Mouse (Mus musculus): Measurements from ENCODE around the gene Sox4. TPM values are rescaled to one million over a fixed set of nuclear protein-coding genes. Genes with fewer than 3 reads are reported as not detected.
A peak's percentile ranks its signal among the peaks of the same experiment; 100 is the strongest.

The Sox4 gene
- 193 and 239 TPM in 2 replicates for polyA plus RNA-seq (2015; fragmentation: Nextera tagmentation; extraction: Ambion mirVana)

DNA sequence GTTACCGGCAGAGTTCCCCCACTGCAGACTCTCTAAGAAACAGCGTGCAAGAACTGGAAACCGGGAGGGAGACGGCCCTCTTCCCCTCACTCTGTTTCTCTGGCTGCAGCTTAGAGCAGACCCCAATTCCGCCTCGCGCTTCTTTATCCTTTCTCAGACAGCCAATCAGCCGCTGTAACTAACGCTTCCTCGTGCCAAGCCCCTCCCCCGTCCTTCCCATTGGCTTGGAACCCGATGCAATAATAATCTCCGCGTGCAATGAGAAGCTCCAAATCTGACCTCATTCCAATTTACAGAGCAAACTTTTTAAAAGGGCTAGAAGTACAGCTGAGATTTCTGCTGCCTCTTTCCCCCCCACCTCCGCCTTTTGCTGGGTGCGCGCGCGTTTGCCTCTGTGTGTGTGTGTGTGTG lies at the start of gene Sox4:
Sox4 (minus strand) TSS at position 133 of the 411 bp plus-strand sequence.
- no peaks in the 10 kb centered on the region for H3K9me3 ChIP-seq
- peak; percentile 89 for ATAC-seq
- 0% methylated on average over 19 of the region's 19 CpGs for WGBS

DNA sequence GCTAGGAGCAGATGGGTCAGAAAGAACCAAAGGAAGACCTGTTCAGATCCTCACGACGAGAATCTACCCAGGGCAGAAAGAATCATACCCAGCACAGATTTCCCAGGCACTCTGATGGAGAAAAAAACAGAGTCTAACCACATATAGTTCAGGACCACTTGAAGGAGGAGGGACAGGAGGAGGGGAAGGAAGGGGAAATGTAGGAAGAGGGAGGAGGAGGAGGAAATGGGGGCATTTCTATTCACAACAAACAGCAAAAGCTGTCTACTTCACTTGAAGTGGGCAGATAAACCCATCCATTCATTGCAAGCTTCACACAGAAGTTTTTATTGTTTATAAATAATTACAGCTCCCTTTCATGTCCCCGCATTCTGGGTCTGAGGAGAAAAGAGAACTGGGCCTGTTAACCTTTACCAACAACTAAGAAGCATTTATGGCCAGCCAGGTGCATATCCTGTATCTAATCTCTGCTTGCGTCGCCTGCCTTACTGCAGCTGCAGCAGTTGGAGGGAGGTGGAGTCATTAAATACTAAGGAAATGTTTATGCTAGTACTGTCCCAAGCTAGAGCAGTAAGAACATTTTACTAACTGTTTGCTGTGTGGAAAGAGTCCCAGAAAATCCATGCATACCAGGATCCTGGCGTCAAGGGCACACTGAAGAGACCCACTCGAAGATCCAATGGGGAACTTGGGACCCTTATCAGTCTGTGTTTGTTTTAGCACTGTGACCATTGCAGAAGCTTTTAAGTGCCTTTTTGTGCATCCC lies 38.6 kb upstream of the Sox4 start:
- no peaks in the 10 kb centered on the region for H3K9me3 ChIP-seq
- no peaks in the 10 kb centered on the region for H3K27me3 ChIP-seq
- H3K36me3 ChIP-seq: no peaks in the 10 kb centered on the region
- no peak overlapping the region for H3K27ac ChIP-seq
- ATAC-seq: no peak
- no peak overlapping the region for H3K4me3 ChIP-seq (replicated peaks)
- H3K4me1 ChIP-seq (replicated peaks): peaks cover 7% of the 10 kb centered on the region; the same call in 1 of the 2 replicates
- no peak overlapping the region for H3K4me2 ChIP-seq (replicated peaks)
- WGBS: 71% methylated on average over 7 of the region's 7 CpGs
- no peak overlapping the region for H3K9ac ChIP-seq (replicated peaks)

More for the DNA sequence above, at the start of gene Sox4:
- H3K9ac ChIP-seq (replicated peaks): peak within 1 kb of the TSS; percentile 100
- H3K36me3 ChIP-seq: peaks cover 6% of the 10 kb centered on the region; the same call in 1 of the 2 replicates
- H3K27ac ChIP-seq: peak within 1 kb of the TSS; percentile 100
- H3K4me2 ChIP-seq (replicated peaks): peak within 1 kb of the TSS; percentile 54
- H3K4me1 ChIP-seq (replicated peaks): peaks cover 23% of the 10 kb centered on the region
- H3K4me3 ChIP-seq (replicated peaks): peak within 1 kb of the TSS; percentile 100
- H3K27me3 ChIP-seq: no peaks in the 10 kb centered on the region

DNA sequence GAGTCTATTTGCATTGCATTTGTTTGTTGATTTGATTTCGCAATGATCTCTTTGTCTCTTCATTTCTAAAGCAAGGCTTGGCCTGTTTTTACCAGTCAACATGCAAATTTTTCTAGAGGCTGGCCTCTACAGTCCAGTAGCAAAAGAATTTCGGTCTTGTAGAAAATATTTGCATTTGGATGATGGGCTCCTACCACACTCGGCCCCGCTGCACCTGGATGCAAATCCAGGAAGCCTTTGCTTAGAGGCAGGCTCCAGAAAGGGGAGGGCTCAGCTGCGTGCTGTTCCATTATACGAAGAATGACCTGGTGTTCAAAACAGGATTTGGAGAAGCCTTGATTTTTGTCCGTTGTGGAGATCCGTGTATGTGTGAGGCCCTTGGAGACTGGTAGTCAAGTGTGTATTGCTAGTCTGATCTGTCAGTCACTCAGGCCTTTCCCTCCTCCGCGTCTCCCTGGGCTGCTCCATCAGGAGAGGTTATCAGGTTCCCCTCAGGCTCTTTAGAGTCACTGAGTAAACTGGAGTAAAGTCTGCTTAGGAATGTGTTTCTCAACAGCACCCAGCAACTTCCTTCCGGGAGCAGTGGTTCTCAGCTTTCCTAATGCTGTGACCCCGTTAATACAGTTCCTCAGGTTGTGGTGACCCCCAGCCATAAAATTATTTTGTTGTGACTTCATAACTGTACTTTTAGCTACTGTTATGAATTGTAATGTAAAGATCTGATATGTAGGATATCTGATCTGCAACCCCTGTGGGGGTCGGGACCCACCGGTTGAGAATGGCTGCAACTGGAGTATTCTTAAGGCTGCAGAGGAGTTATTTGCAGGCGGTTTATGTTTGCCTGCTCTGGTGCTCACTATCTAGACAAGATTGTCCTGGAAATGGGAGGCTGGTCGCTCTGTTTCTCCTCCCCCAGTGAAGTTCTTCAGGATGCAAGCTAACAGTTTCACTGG lies 35.5 kb upstream of the Sox4 start:
- H3K9ac ChIP-seq (replicated peaks): no peak overlapping the region
- ATAC-seq: peak; percentile 60; the same call in 1 of the 2 replicates
- peaks cover 7% of the 10 kb centered on the region; the same call in 1 of the 2 replicates for H3K4me1 ChIP-seq (replicated peaks)
- no peak overlapping the region for H3K4me3 ChIP-seq (replicated peaks)
- H3K36me3 ChIP-seq: no peaks in the 10 kb centered on the region
- WGBS: 38% methylated on average over 16 of the region's 16 CpGs
- H3K27ac ChIP-seq: no peak overlapping the region
- no peak overlapping the region for H3K4me2 ChIP-seq (replicated peaks)
- no peaks in the 10 kb centered on the region for H3K9me3 ChIP-seq
- no peaks in the 10 kb centered on the region for H3K27me3 ChIP-seq

DNA sequence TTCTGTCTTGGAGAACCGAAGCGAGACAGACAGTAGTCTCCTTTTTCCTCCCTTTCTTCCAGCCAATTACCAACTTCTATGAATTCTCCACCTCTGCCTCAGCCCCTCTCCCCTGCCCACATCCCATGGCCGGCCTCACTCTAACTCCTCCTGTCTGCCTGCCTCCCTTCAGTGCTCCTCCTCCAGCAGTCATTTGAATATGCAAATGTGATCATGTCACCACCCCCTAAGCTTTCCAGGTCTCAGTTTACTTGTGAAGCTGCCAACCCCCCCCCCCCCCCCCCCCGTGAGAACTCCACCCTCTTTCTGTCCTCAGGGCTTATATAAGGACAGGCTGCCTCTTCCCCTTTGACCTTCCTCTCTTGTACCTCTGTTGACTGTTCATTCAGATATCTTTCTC lies 27.2 kb upstream of the Sox4 start:
- H3K27ac ChIP-seq: no peak overlapping the region
- H3K36me3 ChIP-seq: no peaks in the 10 kb centered on the region
- no peak overlapping the region for H3K4me3 ChIP-seq (replicated peaks)
- WGBS: 52% methylated on average over 4 of the region's 4 CpGs
- no peaks in the 10 kb centered on the region for H3K9me3 ChIP-seq
- no peak overlapping the region for H3K9ac ChIP-seq (replicated peaks)
- H3K4me2 ChIP-seq (replicated peaks): no peak overlapping the region
- H3K4me1 ChIP-seq (replicated peaks): no peaks in the 10 kb centered on the region
- H3K27me3 ChIP-seq: no peaks in the 10 kb centered on the region
- no peak for ATAC-seq

DNA sequence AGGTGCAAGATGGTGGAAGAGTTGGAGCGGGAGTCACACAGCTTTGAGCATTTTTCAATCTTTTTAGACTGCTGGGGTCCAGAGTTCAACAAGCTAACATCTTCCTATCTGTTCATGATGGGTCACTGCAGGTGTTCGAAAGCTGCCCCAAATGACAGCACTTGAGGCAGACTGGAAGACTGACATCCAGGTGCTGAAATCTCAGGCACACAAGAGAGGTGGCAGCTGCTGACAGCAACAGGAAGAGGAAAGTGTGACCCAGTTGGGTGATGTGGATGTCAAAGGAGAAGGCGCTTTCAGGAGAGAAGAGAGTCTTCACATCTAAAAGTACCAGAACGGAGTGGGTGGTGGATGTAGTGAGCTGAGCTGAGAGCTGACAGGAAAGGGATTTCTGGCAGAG lies 21.5 kb upstream of the Sox4 start:
- no peaks in the 10 kb centered on the region for H3K36me3 ChIP-seq
- no peak for ATAC-seq
- no peaks in the 10 kb centered on the region for H3K27me3 ChIP-seq
- no peak overlapping the region for H3K9ac ChIP-seq (replicated peaks)
- no peaks in the 10 kb centered on the region for H3K9me3 ChIP-seq
- 93% methylated on average over 4 of the region's 4 CpGs for WGBS
- no peaks in the 10 kb centered on the region for H3K4me1 ChIP-seq (replicated peaks)
- no peak overlapping the region for H3K27ac ChIP-seq
- no peak overlapping the region for H3K4me2 ChIP-seq (replicated peaks)
- no peak overlapping the region for H3K4me3 ChIP-seq (replicated peaks)

DNA sequence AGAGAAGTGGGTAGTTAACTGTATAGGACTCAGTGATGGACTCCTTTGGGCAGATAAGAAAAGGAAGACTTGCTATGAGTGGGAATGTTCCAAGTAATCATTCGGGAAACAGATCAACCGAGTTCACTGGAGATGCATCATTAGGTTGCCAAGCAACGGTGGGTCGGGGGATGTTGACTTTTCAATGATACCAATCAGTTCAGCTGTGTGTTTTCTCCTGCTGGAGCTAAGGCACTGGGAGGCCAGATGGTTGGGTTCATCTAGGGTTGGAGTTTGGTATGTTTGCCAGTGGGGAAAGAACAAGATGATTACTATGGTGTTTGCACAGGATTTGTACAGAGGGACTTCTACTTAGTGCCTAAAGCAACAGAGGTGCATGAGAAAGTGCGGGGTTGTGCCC lies 21.1 kb upstream of the Sox4 start:
- H3K36me3 ChIP-seq: no peaks in the 10 kb centered on the region
- no peak overlapping the region for H3K4me2 ChIP-seq (replicated peaks)
- H3K27ac ChIP-seq: no peak overlapping the region
- no peak overlapping the region for H3K9ac ChIP-seq (replicated peaks)
- WGBS: 67% methylated on average over 5 of the region's 5 CpGs
- no peaks in the 10 kb centered on the region for H3K9me3 ChIP-seq
- ATAC-seq: no peak
- no peaks in the 10 kb centered on the region for H3K4me1 ChIP-seq (replicated peaks)
- H3K27me3 ChIP-seq: no peaks in the 10 kb centered on the region
- H3K4me3 ChIP-seq (replicated peaks): no peak overlapping the region

DNA sequence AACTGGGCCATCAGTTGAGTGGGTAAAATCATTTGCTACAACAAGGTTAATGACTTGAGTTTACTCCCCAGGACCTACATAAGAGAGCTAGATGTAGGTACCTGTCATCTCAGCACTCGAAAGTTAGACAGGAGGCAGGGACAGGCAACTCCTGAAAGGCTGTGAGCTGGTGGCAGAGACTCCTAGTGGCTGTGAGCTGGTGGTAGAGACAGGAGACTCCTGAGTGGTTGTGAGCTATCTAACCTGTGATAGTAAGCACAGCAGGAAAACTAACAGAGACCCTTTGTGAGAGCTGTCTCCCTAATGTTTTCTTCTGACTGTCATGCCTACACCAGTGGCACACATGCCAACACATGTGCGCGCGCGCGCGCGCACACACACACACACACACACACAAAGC lies 7.4 kb upstream of the Sox4 start:
- H3K27ac ChIP-seq: no peak overlapping the region
- no peaks in the 10 kb centered on the region for H3K27me3 ChIP-seq
- H3K4me2 ChIP-seq (replicated peaks): no peak overlapping the region
- H3K4me3 ChIP-seq (replicated peaks): no peak overlapping the region
- no peak for ATAC-seq
- H3K9ac ChIP-seq (replicated peaks): no peak overlapping the region
- H3K9me3 ChIP-seq: no peaks in the 10 kb centered on the region
- H3K4me1 ChIP-seq (replicated peaks): peaks cover 20% of the 10 kb centered on the region
- no peaks in the 10 kb centered on the region for H3K36me3 ChIP-seq
- 97% methylated on average over 8 of the region's 8 CpGs for WGBS

DNA sequence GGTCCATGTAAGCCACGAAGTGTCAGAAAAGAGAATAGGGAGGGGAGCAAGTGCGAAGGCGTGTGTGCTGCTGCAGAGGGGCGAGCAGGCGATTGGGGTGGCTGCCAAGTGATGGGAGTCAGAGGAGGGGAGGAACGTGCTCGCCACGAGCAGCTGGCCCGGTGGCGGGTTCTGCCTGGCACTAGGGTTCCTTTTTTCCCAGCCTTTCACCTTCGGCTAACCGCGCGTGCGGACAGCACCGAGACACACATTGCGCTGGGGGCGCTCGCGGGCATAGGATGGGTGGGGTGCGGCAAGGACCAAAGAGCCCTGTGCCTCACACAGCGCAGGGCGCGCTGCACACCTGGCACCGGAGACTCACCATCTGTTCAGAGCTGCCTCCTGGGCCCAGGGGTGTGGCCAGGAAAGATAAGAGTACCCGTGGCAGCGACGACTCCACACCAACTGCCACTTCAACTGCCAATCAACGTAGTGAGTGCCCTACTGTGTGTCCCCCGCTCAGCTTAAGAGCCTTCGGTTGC lies 6.0 kb upstream of the Sox4 start:
- H3K36me3 ChIP-seq: no peaks in the 10 kb centered on the region
- peak; percentile 83 for ATAC-seq
- peak overlapping the region; percentile 81 for H3K9ac ChIP-seq (replicated peaks)
- peak overlapping the region; percentile 88 for H3K4me2 ChIP-seq (replicated peaks)
- H3K27ac ChIP-seq: peak overlapping the region; percentile 96
- no peaks in the 10 kb centered on the region for H3K9me3 ChIP-seq
- H3K4me3 ChIP-seq (replicated peaks): peak overlapping the region; percentile 58
- WGBS: under 1% methylated on average over 31 of the region's 31 CpGs
- no peaks in the 10 kb centered on the region for H3K27me3 ChIP-seq
- peaks cover 23% of the 10 kb centered on the region for H3K4me1 ChIP-seq (replicated peaks)

DNA sequence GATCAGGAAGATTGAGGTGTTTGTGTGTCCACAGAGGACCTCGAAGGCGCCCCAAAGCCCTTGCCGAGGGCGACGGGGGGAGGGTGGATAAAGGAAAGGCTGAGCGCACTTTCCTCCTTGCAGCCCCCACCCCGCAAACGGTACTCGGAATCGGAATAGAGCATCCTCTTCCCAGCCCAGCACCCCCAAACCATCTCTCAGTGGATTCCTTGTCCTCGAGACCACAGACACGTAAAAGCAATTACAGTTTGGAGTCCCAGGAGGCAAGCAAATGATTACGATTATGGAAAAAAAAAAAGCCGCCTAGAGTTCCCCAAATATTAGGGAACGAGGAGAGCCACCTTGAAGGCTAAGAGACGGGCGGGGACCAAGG lies 5.5 kb upstream of the Sox4 start:
- Histone ChIP-seq H3K4me1 (replicated peaks) (peaks cover 28% of the 10 kb centered on the region), H3K9me3 (no peaks in the 10 kb centered on the region), H3K36me3 (no peaks in the 10 kb centered on the region), H3K9ac (replicated peaks) (peak overlapping the region; percentile 81), H3K27ac (peak overlapping the region; percentile 96), H3K4me3 (replicated peaks) (peak overlapping the region; percentile 58), H3K27me3 (no peaks in the 10 kb centered on the region), H3K4me2 (replicated peaks) (peak overlapping the region; percentile 88)
- under 1% methylated on average over 17 of the region's 17 CpGs for WGBS
- no peak; the same call in 1 of the 2 replicates for ATAC-seq

DNA sequence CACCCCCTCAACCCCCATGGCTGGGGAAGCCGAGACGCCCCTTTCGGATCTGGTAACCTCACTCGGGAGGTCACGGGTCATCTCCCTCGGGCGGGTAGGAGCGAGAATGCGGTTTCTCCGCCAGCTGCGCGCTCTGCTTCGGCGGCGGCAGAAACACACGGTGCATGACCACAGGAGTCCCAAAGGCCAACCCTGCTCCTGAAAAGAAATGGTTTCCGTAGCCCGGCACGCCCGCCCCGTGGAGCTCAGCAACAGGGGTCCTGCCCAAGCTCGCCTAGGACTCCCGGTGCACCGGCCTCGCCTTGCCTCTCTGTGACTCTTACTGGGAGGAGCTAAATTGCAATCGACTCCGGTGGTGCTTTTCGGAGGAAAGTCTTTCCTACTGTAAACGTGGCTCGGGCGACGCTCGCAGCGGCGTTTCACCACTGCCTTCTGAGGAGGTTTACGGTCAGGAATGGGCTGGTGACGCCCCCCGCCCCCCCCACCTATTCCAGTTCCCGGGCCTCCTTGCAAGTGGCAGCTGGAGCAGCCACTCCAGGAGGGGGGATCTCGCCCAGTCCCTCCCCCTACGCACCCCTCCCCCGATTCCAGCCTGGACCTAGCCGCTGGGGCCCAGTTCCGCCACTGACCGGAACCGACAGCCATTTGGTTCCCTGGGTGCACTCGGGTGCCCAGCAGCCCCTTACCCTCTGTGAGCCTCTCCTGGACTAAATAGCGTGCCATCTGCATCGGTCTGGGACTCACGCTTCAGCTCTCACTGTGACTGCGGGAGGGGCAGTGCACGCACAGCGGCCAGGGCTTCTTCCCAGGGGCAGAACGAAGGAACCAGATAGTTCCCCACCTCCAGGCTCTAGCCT lies 4.9 kb upstream of the Sox4 start:
- Histone ChIP-seq H3K4me2 (replicated peaks) (peak overlapping the region; percentile 88), H3K4me3 (replicated peaks) (peak overlapping the region; percentile 58), H3K9ac (replicated peaks) (peak overlapping the region; percentile 81), H3K9me3 (no peaks in the 10 kb centered on the region), H3K27me3 (no peaks in the 10 kb centered on the region), H3K4me1 (replicated peaks) (peaks cover 30% of the 10 kb centered on the region), H3K36me3 (no peaks in the 10 kb centered on the region), H3K27ac (peak overlapping the region; percentile 96)
- under 1% methylated on average over 53 of the region's 54 CpGs for WGBS
- peak; percentile 66 for ATAC-seq

DNA sequence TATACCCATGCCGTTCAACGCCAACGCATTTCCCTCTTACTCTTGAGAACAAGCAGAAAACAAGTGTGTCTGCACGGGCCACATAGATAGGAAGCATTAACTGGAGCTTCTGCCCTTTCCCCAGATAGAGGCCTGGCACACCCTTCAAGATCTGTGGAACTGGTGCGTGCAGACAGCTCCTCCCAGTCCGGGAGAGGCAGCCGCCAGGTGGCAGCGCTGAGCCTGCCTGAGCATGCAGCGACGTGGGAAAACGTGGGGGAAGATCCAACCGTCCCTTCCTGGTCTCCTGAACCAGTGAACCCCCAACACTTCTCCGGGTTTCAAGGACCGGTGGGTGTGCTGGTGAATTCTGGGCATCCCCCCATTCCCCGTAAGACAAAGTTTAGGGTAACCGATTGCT lies 4.3 kb upstream of the Sox4 start:
- Histone ChIP-seq H3K9ac (replicated peaks) (peak overlapping the region; percentile 81), H3K4me1 (replicated peaks) (peaks cover 30% of the 10 kb centered on the region), H3K9me3 (no peaks in the 10 kb centered on the region), H3K27me3 (no peaks in the 10 kb centered on the region), H3K36me3 (no peaks in the 10 kb centered on the region), H3K27ac (peak overlapping the region; percentile 96), H3K4me3 (replicated peaks) (peak overlapping the region; percentile 58), H3K4me2 (replicated peaks) (peak overlapping the region; percentile 88)
- ATAC-seq: peak; percentile 41
- WGBS: 2% methylated on average over 16 of the region's 16 CpGs
